In the genomic region with DNA sequence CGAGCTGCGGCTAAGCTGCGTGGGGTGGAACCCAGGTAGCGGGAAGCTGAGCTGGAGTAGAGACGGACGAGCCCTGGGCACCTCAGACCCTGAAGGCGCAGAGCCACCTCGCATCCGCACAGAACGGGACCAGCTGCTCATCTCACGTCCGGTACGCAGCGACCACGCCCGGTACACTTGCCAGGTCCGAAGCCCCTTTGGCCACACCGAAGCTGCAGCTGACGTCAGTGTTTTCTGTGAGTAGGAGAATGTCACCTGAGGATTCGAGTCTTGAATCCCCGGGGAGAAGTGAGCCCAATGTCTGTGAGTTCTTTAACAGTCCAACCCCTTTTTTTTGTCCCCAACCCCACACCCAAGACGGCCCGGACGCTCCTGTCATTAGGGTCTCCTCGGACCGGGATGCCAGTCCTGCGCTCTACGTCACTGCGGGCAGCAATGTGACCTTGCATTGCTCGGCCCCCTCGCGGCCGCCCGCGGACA, we compare ENCODE assay signal across 7 mouse cellular contexts. TPM values are rescaled to one million over a fixed set of nuclear protein-coding genes. Genes with fewer than 3 reads are reported as not detected.
DNase-seq lines count a peak whose midpoint lies in the region; ATAC-seq lines count a peak whose summit lies in the region.

No protein-coding gene starts in this region.

- peaks cover 19% of the 10 kb centered on the region for H3K4me1 ChIP-seq in forebrain, embryonic 10.5 days
- H3K4me1 ChIP-seq in midbrain, embryonic 15.5 days = peaks cover 14% of the 10 kb centered on the region

- peak overlapping the region; percentile 89 for H3K4me2 ChIP-seq in midbrain, embryonic 15.5 days

- intact Hi-C loops in left cerebral cortex, postnatal 14 days (cut with DNase I) = loop anchor here (5.0 to 10.0 kb wide), 2 partner anchors 43 to 180 kb away; no protein-coding TSS in a partner anchor

- H3K4me3 ChIP-seq in forebrain, embryonic 10.5 days = peak overlapping the region; percentile 59
- H3K4me3 ChIP-seq in midbrain, embryonic 15.5 days = peak overlapping the region; percentile 47

- WGBS in forebrain, embryonic 10.5 days = 8% methylated on average over 35 of the region's 35 CpGs
- 5% methylated on average over 35 of the region's 35 CpGs for WGBS in midbrain, embryonic 15.5 days

- peak overlapping the region; percentile 44 for H3K9ac ChIP-seq in midbrain, embryonic 15.5 days

- no peaks in the 10 kb centered on the region for H3K9me3 ChIP-seq in forebrain, embryonic 10.5 days
- H3K9me3 ChIP-seq in midbrain, embryonic 15.5 days = no peaks in the 10 kb centered on the region

- peak; percentile 23 for DNase-seq in thymus, postnatal 4 days
- DNase-seq in thymus, postnatal 25 days = no peak
- DNase-seq in forebrain, embryonic 10.5 days (ENCODE audit: extremely low spot score, low spot score) = peak; percentile 22
- peak; percentile 27 for DNase-seq in kidney, postnatal 14 days
- no peak for DNase-seq in frontal cortex, adult 2 months (ENCODE audit: extremely low spot score in 1 of 2, low spot score in 1 of 2)
- no peak for DNase-seq in left cerebral cortex, postnatal 14 days (ENCODE audit: low spot score in 2 of 2)

- no peaks in the 10 kb centered on the region for H3K36me3 ChIP-seq in forebrain, embryonic 10.5 days (replicated peaks)
- H3K36me3 ChIP-seq in midbrain, embryonic 15.5 days (replicated peaks) = no peaks in the 10 kb centered on the region

- peak overlapping the region; percentile 62; the same call in 1 of the 2 replicates for H3K27ac ChIP-seq in forebrain, embryonic 10.5 days
- H3K27ac ChIP-seq in midbrain, embryonic 15.5 days = peak overlapping the region; percentile 34; the same call in 1 of the 2 replicates

- peak; percentile 25 for ATAC-seq in midbrain, embryonic 15.5 days (replicated peaks)

- peaks cover 49% of the 10 kb centered on the region for H3K27me3 ChIP-seq in forebrain, embryonic 10.5 days (ENCODE audit: poor library complexity, severe bottlenecking)
- H3K27me3 ChIP-seq in midbrain, embryonic 15.5 days (replicated peaks) = peaks cover 5% of the 10 kb centered on the region

RNA-seq across cellular contexts. Expression of a gene that starts 2.0 kb away (rescaled TPM):
- 2.1 and 2.7 TPM in 2 replicates for polyA plus RNA-seq in forebrain, embryonic 10.5 days (2016; fragmentation: Nextera tagmentation; extraction: Ambion mirVana)
- polyA plus RNA-seq in midbrain, embryonic 15.5 days (2015; fragmentation: Nextera tagmentation; extraction: Ambion mirVana) = 15.6 and 16.0 TPM in 2 replicates
- 5.2 TPM in 2 replicates for polyA plus RNA-seq in frontal cortex, adult 2 months (2012; rRNA removed)
- total RNA-seq in left cerebral cortex, postnatal 14 days (2021) = 1 to 10 TPM; 3.3 to 4.6 TPM

RNA-seq across cellular contexts. Expression of a gene that starts 21.0 kb away (rescaled TPM):
- polyA plus RNA-seq in forebrain, embryonic 10.5 days (2016; fragmentation: Nextera tagmentation; extraction: Ambion mirVana) = 0.31 and 0.50 TPM in 2 replicates
- polyA plus RNA-seq in midbrain, embryonic 15.5 days (2015; fragmentation: Nextera tagmentation; extraction: Ambion mirVana) = not detected in 2 replicates
- 2.5 and 2.6 TPM in 2 replicates for polyA plus RNA-seq in frontal cortex, adult 2 months (2012; rRNA removed)
- total RNA-seq in left cerebral cortex, postnatal 14 days (2021) = 1 to 10 TPM in 1 of 2 experiments, under 1 TPM in 1; 0.86 to 2.0 TPM

RNA-seq across cellular contexts. Expression of a gene that starts 21.0 kb away (rescaled TPM):
- polyA plus RNA-seq in forebrain, embryonic 10.5 days (2016; fragmentation: Nextera tagmentation; extraction: Ambion mirVana) = 249 TPM in 2 replicates
- 117 and 130 TPM in 2 replicates for polyA plus RNA-seq in midbrain, embryonic 15.5 days (2015; fragmentation: Nextera tagmentation; extraction: Ambion mirVana)
- 80.7 and 97.8 TPM in 2 replicates for polyA plus RNA-seq in frontal cortex, adult 2 months (2012; rRNA removed)
- 10 to 100 TPM; 51.9 to 52.6 TPM for total RNA-seq in left cerebral cortex, postnatal 14 days (2021)

RNA-seq across cellular contexts. Expression of a gene that starts 24.3 kb away (rescaled TPM):
- not detected in 2 replicates for polyA plus RNA-seq in forebrain, embryonic 10.5 days (2016; fragmentation: Nextera tagmentation; extraction: Ambion mirVana)
- not detected in 2 replicates for polyA plus RNA-seq in midbrain, embryonic 15.5 days (2015; fragmentation: Nextera tagmentation; extraction: Ambion mirVana)
- not detected in 2 replicates for polyA plus RNA-seq in frontal cortex, adult 2 months (2012; rRNA removed)
- not detected for total RNA-seq in left cerebral cortex, postnatal 14 days (2021)

RNA-seq across cellular contexts. Expression of a gene that starts 25.0 kb away (rescaled TPM):
- polyA plus RNA-seq in forebrain, embryonic 10.5 days (2016; fragmentation: Nextera tagmentation; extraction: Ambion mirVana) = 0.80 and 1.1 TPM in 2 replicates
- polyA plus RNA-seq in midbrain, embryonic 15.5 days (2015; fragmentation: Nextera tagmentation; extraction: Ambion mirVana) = 9.7 and 10.0 TPM in 2 replicates
- 60.7 and 69.6 TPM in 2 replicates for polyA plus RNA-seq in frontal cortex, adult 2 months (2012; rRNA removed)
- 10 to 100 TPM; 42.7 to 46.3 TPM for total RNA-seq in left cerebral cortex, postnatal 14 days (2021)

Comparison
In these comparisons a context has a peak if more than half of its experiments do, and no peak if none do; other contexts are left out.
1. DNase-seq: peak in thymus, postnatal 4 days (single experiment), forebrain, embryonic 10.5 days (single experiment) and kidney, postnatal 14 days (single experiment); none in thymus, postnatal 25 days (single experiment), frontal cortex, adult 2 months (0 of 2) and left cerebral cortex, postnatal 14 days (0 of 2).